Mouse (Mus musculus): Measurements from ENCODE around the gene Itpkc. TPM values are rescaled to one million over a fixed set of nuclear protein-coding genes. Genes with fewer than 3 reads are reported as not detected.
A peak's percentile ranks its signal among the peaks of the same experiment; 100 is the strongest.
"Not testable (repeated sequence)": the region's sequence is repeated elsewhere in the genome, so short reads cannot be mapped to it uniquely, and the experiment has no call there.

The Itpkc gene
- polyA plus RNA-seq, 1 experiment = 11.2 TPM

- not testable (repeated sequence) for H3K4me1 ChIP-seq (ENCODE audit: control insufficient read depth, insufficient read depth, low read length); H3K4me3 ChIP-seq (replicated peaks; ENCODE audit: extremely low read depth, low read depth, low read length); DNase-seq
- 88% methylated on average over 2 of the region's 2 CpGs for WGBS
- TF ChIP-seq CTCF (IDR thresholded peaks at IDR 0.05; ENCODE audit: insufficient read depth, low read length) = peak; percentile 40
Observed at GRCm38 (mm10) chr7:27244088-27244487, 15.6 kb upstream of the Itpkc start.

DNA sequence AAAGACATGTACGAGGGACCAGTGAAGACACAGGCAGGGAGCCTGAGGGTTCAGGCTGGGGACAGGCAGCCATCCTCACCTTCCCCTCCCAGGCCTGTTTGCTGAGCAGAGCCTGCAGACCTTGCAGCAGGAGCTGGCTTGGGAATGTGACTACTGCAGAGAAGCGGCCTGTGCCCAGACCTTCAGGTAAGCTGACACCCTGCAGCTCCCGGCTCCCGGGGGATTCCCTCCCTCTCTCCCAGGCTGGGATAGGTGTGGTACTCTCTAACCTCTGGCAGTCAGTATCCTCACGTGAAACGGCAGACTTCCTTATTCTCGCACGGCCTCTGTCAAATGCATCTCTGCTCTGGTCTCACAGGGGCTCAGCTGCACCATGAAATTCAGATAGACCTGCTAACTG lies 14.8 kb upstream of the Itpkc start:
- H3K4me1 ChIP-seq (ENCODE audit: control insufficient read depth, insufficient read depth, low read length) = no peaks in the 10 kb centered on the region
- DNase-seq = no peak
- TF ChIP-seq CTCF (IDR thresholded peaks at IDR 0.05; ENCODE audit: insufficient read depth, low read length) (no peak), POLR2A (IDR thresholded peaks at IDR 0.05; ENCODE audit: borderline replicate concordance, extremely low read depth, low read depth, low read length) (no peak)
- H3K4me3 ChIP-seq (replicated peaks; ENCODE audit: extremely low read depth, low read depth, low read length) = no peak overlapping the region
- WGBS = 62% methylated on average over 8 of the region's 8 CpGs

GRCm38 (mm10) chr7:27238568-27238967 lies 10.1 kb upstream of the Itpkc start:
- 90% methylated on average over 5 of the region's 5 CpGs for WGBS
- no peak overlapping the region for H3K4me3 ChIP-seq (replicated peaks; ENCODE audit: extremely low read depth, low read depth, low read length)
- H3K4me1 ChIP-seq (ENCODE audit: control insufficient read depth, insufficient read depth, low read length) = peaks cover 3% of the 10 kb centered on the region
- no peak for DNase-seq
- TF ChIP-seq POLR2A (IDR thresholded peaks at IDR 0.05; ENCODE audit: borderline replicate concordance, extremely low read depth, low read depth, low read length) = no peak
- TF ChIP-seq CTCF (IDR thresholded peaks at IDR 0.05; ENCODE audit: insufficient read depth, low read length) = no peak

DNA sequence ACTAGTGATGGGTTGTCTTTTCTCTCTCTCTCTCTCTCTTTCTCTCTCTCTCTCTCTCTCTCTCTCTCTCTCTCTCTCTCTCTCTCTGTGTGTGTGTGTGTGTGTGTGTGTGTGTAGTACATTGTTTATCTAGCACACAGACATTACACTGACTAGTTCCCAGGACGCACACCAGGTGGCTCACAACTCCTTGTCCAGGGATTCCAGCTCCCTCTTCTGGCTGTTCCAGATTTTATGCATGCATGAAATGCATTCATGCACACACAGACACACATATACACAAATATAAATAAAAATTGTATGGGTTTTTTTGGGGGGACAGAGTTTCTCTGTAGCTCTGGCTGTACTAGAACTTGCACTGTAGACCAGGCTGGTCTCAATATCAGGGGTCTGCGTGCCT lies 9.1 kb upstream of the Itpkc start:
- Histone ChIP-seq H3K4me3 (replicated peaks; ENCODE audit: extremely low read depth, low read depth, low read length) (no peak overlapping the region), H3K4me1 (ENCODE audit: control insufficient read depth, insufficient read depth, low read length) (peaks cover 7% of the 10 kb centered on the region)
- no peak for DNase-seq
- no peak for TF ChIP-seq POLR2A (IDR thresholded peaks at IDR 0.05; ENCODE audit: borderline replicate concordance, extremely low read depth, low read depth, low read length)
- TF ChIP-seq CTCF (IDR thresholded peaks at IDR 0.05; ENCODE audit: insufficient read depth, low read length) = no peak
- WGBS = 74% methylated on average over 2 of the region's 2 CpGs

DNA sequence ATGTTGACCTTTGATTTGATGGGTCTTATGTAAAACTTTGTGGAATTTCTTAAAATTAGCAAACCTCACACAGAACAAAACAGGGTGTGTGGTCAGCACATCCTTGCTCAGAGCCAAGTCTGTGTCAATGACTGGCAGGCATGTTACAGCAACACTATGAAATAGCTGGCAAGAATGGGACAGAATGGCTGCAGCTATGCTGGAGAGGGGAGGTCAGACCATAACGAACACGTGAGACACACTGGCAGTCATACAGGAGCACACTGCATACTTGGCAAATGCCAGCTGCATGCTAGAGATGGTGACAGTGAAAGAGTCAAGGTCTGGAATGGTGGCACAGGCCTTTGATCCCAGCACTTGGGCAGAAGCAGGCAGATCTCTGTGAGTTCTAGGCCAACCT lies 7.3 kb upstream of the Itpkc start:
- TF ChIP-seq POLR2A (IDR thresholded peaks at IDR 0.05; ENCODE audit: borderline replicate concordance, extremely low read depth, low read depth, low read length) (no peak), CTCF (IDR thresholded peaks at IDR 0.05; ENCODE audit: insufficient read depth, low read length) (no peak)
- H3K4me1 ChIP-seq (ENCODE audit: control insufficient read depth, insufficient read depth, low read length) = peaks cover 9% of the 10 kb centered on the region
- 72% methylated on average over 2 of the region's 2 CpGs for WGBS
- no peak overlapping the region for H3K4me3 ChIP-seq (replicated peaks; ENCODE audit: extremely low read depth, low read depth, low read length)
- no peak for DNase-seq

DNA sequence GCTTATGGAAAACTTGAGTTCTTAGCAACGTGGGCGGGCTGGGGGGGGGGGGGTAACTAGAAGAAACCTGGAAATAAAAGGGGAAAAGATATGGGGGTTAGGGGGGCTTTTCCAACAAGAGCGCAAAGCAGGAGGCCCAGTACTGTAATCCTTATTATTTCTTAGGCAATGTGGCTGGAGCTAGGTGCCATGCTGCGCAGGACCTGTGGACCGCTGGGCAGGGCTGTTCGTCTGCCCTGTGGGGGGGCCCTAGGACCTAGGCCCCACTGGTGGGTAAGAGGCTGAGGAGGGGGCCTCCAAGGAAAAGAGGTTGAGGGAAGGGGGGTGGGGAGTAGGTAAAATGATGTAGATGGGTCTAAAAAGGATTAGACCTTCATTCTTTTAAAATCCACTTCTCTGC lies 4.8 kb upstream of the Itpkc start:
- H3K4me1 ChIP-seq (ENCODE audit: control insufficient read depth, insufficient read depth, low read length) = peaks cover 12% of the 10 kb centered on the region
- DNase-seq = no peak
- TF ChIP-seq CTCF (IDR thresholded peaks at IDR 0.05; ENCODE audit: insufficient read depth, low read length) (no peak), POLR2A (IDR thresholded peaks at IDR 0.05; ENCODE audit: borderline replicate concordance, extremely low read depth, low read depth, low read length) (no peak)
- 3% methylated on average over 6 of the region's 6 CpGs for WGBS
- H3K4me3 ChIP-seq (replicated peaks; ENCODE audit: extremely low read depth, low read depth, low read length) = peak overlapping the region; percentile 100

DNA sequence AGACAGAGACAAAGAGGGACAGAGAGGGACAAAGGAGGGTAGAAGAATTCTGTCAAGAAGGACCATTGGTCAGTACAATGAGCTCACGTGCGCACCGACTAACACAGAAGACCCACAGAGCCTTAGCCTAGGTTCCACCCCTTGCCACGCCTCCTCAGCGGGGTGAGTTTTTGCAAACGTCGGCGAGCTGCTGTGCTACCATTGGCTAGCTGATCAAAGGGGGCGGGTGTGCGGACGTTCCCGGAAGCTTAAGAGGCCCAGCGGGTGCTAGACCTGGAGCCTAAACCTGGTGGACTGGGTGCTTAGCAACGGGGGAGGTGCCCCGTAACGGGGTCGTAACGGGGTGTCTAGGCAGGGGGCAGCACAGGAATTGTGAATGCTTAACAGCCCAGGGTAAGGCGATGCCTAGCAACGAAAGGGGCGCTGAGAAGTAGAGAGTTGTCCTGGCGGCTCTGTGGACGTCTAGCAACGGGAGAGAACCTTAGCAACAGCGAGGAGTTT lies 4.4 kb upstream of the Itpkc start, which contains the start of gene Coq8b:
TSS of gene Coq8b (plus strand) at position 243 of the 501 bp plus-strand sequence.
- Histone ChIP-seq H3K4me1 (ENCODE audit: control insufficient read depth, insufficient read depth, low read length) (peaks cover 12% of the 10 kb centered on the region), H3K4me3 (replicated peaks; ENCODE audit: extremely low read depth, low read depth, low read length) (peak within 1 kb of the TSS; percentile 100)
- WGBS = under 1% methylated on average over 25 of the region's 25 CpGs
- peak; percentile 54; the same call in 1 of the 2 replicates for TF ChIP-seq POLR2A (IDR thresholded peaks at IDR 0.05; ENCODE audit: borderline replicate concordance, extremely low read depth, low read depth, low read length)
- TF ChIP-seq CTCF (IDR thresholded peaks at IDR 0.05; ENCODE audit: insufficient read depth, low read length) = no peak
- peak; percentile 93 for DNase-seq

- 52% methylated on average over 7 of the region's 7 CpGs for WGBS
- peaks cover 16% of the 10 kb centered on the region for H3K4me1 ChIP-seq (ENCODE audit: control insufficient read depth, insufficient read depth, low read length)
- H3K4me3 ChIP-seq (replicated peaks; ENCODE audit: extremely low read depth, low read depth, low read length) = no peak overlapping the region
- TF ChIP-seq CTCF (IDR thresholded peaks at IDR 0.05; ENCODE audit: insufficient read depth, low read length) = no peak
- TF ChIP-seq POLR2A (IDR thresholded peaks at IDR 0.05; ENCODE audit: borderline replicate concordance, extremely low read depth, low read depth, low read length) = no peak
- DNase-seq = no peak
Observed at GRCm38 (mm10) chr7:27231693-27232331, 3.4 kb upstream of the Itpkc start.

- no peak for TF ChIP-seq POLR2A (IDR thresholded peaks at IDR 0.05; ENCODE audit: borderline replicate concordance, extremely low read depth, low read depth, low read length)
- TF ChIP-seq CTCF (IDR thresholded peaks at IDR 0.05; ENCODE audit: insufficient read depth, low read length) = peak; percentile 35
- H3K4me1 ChIP-seq (ENCODE audit: control insufficient read depth, insufficient read depth, low read length) = peaks cover 16% of the 10 kb centered on the region
- H3K4me3 ChIP-seq (replicated peaks; ENCODE audit: extremely low read depth, low read depth, low read length) = no peak overlapping the region
- 74% methylated on average over 4 of the region's 4 CpGs for WGBS
- DNase-seq = no peak
Observed at GRCm38 (mm10) chr7:27230781-27231180, 2.3 kb upstream of the Itpkc start.

- DNase-seq = no peak
- Histone ChIP-seq H3K4me3 (replicated peaks; ENCODE audit: extremely low read depth, low read depth, low read length) (peak overlapping the region; percentile 77), H3K4me1 (ENCODE audit: control insufficient read depth, insufficient read depth, low read length) (peaks cover 25% of the 10 kb centered on the region)
- TF ChIP-seq CTCF (IDR thresholded peaks at IDR 0.05; ENCODE audit: insufficient read depth, low read length) (no peak), POLR2A (IDR thresholded peaks at IDR 0.05; ENCODE audit: borderline replicate concordance, extremely low read depth, low read depth, low read length) (no peak)
- 14% methylated on average over 6 of the region's 6 CpGs for WGBS
Observed at GRCm38 (mm10) chr7:27228865-27229264, 404 bp upstream of the Itpkc start.

All from lung, adult 2 months (tissue).